Mouse (Mus musculus) right cerebral cortex, adult 18-20 months (tissue): ENCODE data around the gene Arhgap23.

Source experiments
- DNase-seq: peaks from one replicate; pipeline ENCODE4 v3.0.0; 2022; ENCODE audit warnings: mixed read lengths

Gene Arhgap23

GRCm38 (mm10) chr11:97466444-97467160, 51.3 kb downstream of the Arhgap23 start:
- DNase-seq = peak; percentile 59

GRCm38 (mm10) chr11:97468639-97469287, 53.4 kb downstream of the Arhgap23 start:
- DNase-seq = peak; percentile 77

DNA sequence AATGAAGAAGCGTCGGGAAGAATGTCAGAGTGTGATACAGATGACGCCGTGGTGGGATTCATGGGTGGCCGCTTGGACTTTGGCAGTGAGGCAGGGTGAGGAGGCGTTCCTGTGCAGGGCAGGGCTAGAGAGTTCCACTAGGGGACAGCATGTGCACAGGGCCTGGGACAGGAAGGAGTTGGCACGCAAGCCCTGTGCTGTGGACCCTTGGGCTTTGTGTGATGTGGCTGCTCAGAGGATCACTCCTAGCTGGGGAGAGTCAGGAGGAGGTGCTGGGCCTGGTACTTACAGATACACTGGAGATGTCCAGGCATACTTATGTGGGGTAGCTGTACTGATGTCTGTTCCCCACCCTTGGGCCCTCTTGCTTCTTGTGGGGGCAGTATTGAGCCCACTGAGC, 54.5 kb downstream of the Arhgap23 start:
- DNase-seq = no peak

GRCm38 (mm10) chr11:97471276-97471675, 55.9 kb downstream of the Arhgap23 start:
- no peak for DNase-seq

DNA sequence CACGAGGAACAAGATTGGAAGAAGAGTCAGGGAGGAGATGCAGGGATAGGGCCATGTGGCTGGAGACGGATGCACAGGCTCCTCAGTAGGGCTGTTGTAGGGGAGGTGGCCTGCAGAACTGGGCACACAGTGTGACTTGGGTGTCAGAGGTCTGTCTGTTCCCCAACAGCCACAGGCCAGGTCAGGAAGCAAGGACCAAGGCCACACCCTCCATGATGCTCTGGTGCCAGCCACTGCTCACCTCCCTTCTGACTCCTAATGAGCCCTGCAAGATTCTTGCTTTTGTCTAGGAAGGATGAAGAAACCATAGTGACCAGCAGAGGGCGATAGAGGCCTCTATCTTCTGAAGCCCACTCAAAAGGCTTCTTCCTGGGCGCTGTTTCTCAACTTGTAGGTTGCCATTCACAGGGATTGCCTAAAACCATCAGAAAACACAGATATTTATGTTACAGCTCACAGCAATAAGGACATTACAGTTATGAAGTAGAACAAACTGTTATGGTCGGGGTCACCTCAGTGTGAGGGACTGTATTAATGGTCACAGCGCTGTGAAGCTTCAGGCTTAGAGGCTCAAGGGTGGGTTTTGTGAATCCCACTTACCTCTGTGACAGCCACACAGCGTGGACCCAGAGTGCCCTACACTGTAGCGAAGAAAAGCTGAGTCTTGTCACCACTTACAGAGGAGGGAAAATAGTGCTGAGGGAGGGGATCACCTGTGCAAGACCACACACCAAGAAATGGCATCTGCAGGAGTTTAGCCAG, 61.2 kb downstream of the Arhgap23 start:
- peak; percentile 69 for DNase-seq

DNA sequence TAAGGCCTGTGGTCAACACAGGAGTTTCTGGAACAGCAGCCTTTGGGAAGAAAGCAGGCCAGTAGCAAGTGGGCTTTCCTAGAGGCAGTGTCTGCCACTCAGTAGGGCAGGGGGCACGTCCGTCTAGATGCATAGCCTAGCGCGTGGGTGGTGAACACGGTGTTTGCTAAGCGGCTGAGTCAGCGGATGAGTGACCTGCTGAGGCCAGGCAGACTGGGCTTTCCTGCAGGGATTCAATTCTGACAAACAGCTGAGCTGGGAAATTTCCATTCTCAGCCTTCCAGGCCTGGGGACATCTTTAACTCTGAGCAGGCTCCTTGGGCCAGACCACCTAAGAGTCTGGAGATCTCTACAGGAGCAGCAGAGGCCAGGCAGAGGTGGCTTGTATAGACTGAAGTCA, 62.1 kb downstream of the Arhgap23 start:
- peak; percentile 51 for DNase-seq

- DNase-seq = no peak
Measured at GRCm38 (mm10) chr11:97478345-97478744, 63.0 kb downstream of the Arhgap23 start.

GRCm38 (mm10) chr11:97479085-97479484, 63.8 kb downstream of the Arhgap23 start:
- DNase-seq = no peak

- no peak for DNase-seq
Measured at GRCm38 (mm10) chr11:97479824-97480223, 64.5 kb downstream of the Arhgap23 start.

- no peak for DNase-seq
Measured at GRCm38 (mm10) chr11:97485661-97486060, 70.3 kb downstream of the Arhgap23 start.

DNA sequence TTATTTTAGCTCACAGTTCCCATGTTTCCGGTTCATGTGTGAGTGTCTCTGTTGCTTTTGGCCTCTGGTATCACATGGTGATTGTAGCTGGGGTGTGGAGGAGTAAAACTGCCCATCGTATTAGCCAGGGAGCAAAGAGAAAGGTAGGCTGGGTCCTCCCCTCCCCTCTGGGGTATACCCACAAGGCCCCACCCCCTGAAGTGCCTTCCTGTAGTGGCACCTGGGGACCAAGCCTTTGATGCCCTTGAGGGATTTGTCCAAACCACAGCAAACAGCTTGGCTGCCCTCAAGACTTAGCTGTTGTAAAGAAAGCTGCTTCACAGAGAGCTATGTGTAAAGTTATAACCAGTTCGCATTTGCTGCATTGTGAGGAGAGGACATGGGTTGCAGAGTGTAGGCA, 72.3 kb downstream of the Arhgap23 start:
- DNase-seq = no peak

DNA sequence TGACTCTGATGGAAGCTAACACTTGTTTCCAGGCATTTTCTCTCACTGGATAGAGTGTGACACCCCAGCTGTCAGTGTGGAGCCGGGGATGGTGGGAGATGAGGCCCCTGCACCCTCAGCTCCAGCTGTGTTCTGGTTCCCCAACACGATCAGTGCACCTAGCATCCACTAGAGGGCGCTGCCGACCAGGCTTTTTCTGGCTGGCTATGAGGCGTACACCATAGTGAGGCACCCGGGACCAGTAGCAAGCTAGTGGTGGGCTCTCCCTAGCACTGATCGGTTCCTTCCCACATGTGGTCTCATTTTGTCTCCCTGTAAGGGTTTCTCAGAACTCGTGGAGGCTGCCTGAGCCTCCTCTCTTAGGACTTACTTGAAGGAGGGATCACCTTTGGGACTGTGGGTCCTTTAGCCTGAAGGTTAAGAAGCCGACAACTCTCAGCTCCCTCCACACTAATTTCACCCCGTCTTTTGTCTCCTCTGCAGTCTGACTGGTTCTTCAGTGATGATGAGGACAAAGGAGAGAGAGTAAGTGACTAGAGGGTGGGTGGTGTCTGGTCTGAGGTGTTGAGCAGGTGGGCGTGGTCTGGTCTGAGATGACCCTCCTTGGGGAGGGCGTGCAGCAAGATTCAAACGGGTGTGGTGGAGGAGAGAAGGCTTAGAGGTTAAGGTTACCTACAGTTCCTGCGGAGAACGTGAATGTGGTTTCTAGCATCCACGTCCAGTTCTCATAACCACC, 74.4 kb downstream of the Arhgap23 start:
- DNase-seq = peak; percentile 70

GRCm38 (mm10) chr11:97491640-97492039, 76.3 kb downstream of the Arhgap23 start:
- DNase-seq = no peak

GRCm38 (mm10) chr11:97492836-97493235, 77.5 kb downstream of the Arhgap23 start:
- DNase-seq = no peak

- DNase-seq = no peak
Measured at GRCm38 (mm10) chr11:97497543-97497942, 82.2 kb downstream of the Arhgap23 start.

- DNase-seq = peak; percentile 56
Measured at GRCm38 (mm10) chr11:97499865-97500719, 84.8 kb downstream of the Arhgap23 start, which contains the start of gene 4933428G20Rik. Gene 4933428G20Rik (minus strand): TSS chr11:97500340.

DNA sequence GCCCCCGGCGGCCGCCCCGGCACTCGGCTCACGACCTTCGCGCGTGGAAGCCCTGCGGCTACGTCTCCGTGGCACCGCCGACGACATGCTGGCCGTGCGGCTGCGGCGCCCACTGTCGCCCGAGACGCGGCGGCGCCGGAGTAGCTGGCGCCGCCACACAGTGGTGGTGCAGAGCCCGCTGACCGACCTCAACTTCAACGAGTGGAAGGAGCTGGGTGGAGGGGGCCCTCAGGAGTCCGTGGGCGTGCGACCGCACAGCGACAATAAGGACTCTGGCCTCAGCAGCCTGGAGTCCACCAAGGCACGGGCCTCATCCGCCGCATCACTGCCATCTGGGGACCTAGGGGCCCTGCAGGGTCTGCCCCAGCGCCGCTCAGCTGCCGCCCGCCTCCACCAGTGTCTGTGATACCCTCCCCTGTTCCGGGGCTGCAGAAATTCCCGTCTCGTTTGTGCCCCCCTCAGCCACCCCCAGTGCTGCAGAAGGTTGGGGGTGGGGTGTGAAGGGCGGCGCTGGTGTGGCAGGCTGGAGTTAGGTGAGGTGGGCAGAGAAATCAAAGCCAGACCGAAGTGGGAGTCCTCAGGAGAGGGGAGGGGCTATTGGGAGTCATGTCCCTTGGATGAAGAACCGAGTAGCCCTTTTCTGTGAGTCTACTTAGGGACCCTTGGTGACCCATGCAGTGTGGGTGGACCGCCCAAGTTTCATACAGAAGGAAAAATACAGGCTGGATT, 85.6 kb downstream of the Arhgap23 start:
- no peak for DNase-seq

GRCm38 (mm10) chr11:97502383-97502782, 87.0 kb downstream of the Arhgap23 start:
- DNase-seq = peak; percentile 72

- no peak for DNase-seq
Measured at GRCm38 (mm10) chr11:97502846-97503245, 87.5 kb downstream of the Arhgap23 start.

DNA sequence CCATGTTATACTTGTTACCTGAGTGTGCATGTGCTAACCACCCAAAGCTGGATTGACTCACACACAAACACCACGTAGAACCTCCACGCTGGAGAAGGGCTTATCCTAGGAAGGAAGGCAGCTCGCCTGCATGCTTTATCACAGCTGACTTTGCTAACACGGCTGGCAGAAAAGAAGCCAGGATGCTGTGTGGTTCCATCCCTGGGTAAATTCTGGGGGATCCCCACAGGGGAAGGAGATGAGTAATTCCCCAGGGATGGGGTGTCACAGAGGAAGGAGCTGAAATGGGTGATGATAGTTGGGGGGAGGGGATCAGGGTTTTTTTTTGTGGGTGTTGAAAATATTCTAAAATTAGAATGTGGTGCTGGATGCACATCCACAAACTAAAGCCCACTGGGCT, 90.5 kb downstream of the Arhgap23 start:
- DNase-seq = no peak

DNA sequence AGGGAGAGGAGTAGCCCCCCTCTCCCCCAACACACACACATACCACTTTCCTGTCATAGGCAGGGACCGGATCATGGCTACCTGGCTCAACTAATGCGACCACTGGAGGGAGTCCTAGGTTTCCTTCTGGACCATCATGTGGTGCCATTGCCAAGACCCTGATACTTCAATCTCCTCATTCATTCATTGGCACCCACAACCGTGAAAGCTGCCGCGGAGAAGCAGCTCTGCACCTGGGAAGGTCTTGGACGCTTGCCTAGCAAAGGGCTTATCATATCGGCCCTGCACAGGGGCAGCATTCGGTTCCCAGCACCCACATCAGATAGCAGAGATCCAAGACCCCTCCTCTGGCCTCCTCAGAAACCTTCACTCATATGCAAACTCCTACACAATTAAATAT, 91.0 kb downstream of the Arhgap23 start:
- no peak for DNase-seq
